Mouse (Mus musculus) erythroblast, embryonic 14.5 days (primary cell): ENCODE measurements at regions not wholly inside any gene's neighbourhood (a gene's known extent, or its start where the extent isn't known, plus 50 kb on each side); places are given as distances from the start of the nearest gene placed in this dataset.

ENCODE experiments used
- H3K27me3 ChIP-seq: 2 replicates; pipeline ENCODE4 v1.6.1; 2012; ENCODE audit warnings: inconsistent platforms; ENCODE audit not compliant: control insufficient read depth
- H3K36me3 ChIP-seq: 2 replicates; pipeline ENCODE4 v1.6.1; 2012; ENCODE audit warnings: mild to moderate bottlenecking, inconsistent platforms; ENCODE audit not compliant: control insufficient read depth
- H3K4me1 ChIP-seq: 2 replicates; pipeline ENCODE4 v1.6.1; 2012; ENCODE audit warnings: inconsistent platforms; ENCODE audit not compliant: control insufficient read depth
- H3K4me3 ChIP-seq: replicated peaks from 2 replicates; pipeline ENCODE3; 2012; ENCODE audit warnings: moderate library complexity, mild to moderate bottlenecking, inconsistent platforms
- H3K9me3 ChIP-seq: 2 replicates; pipeline ENCODE4 v1.6.1; 2012; ENCODE audit warnings: low read length, inconsistent platforms, mixed read lengths; ENCODE audit not compliant: control insufficient read depth
- GATA1 ChIP-seq: IDR thresholded peaks from 2 replicates; pipeline ENCODE4 v1.6.1; 2012; ENCODE audit warnings: low read length, inconsistent platforms, mixed read lengths
- TAL1 ChIP-seq: IDR thresholded peaks from 3 replicates; pipeline ENCODE4 v1.6.1; 2012; ENCODE audit warnings: low read length, inconsistent platforms, mixed read lengths

DNA sequence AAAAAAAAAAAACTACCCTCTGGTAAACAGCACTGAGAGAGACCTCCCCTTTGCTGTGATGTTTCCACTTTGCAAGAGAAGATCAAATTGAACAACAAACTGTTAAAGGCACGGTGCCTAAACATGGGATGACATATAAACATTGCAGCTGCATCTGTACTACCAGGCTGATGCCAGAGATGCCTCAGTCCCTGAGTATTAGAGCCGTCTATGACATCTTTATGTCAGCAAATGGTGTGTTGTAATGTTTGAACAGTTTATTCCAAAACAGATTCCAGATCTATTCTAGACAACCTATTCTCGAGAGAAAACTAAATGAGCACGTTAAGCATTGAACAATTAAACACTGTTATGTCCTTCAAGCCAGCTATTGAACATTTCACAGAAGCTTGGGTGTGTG, 381.8 kb upstream of the Npvf start:
- H3K27me3 ChIP-seq, result no peaks in the 10 kb centered on the region
- TF ChIP-seq TAL1 (no peak), GATA1 (no peak)
- no peaks in the 10 kb centered on the region for H3K36me3 ChIP-seq
- no peaks in the 10 kb centered on the region for H3K4me1 ChIP-seq
- no peaks in the 10 kb centered on the region for H3K9me3 ChIP-seq
- H3K4me3 ChIP-seq, result no peak overlapping the region

DNA sequence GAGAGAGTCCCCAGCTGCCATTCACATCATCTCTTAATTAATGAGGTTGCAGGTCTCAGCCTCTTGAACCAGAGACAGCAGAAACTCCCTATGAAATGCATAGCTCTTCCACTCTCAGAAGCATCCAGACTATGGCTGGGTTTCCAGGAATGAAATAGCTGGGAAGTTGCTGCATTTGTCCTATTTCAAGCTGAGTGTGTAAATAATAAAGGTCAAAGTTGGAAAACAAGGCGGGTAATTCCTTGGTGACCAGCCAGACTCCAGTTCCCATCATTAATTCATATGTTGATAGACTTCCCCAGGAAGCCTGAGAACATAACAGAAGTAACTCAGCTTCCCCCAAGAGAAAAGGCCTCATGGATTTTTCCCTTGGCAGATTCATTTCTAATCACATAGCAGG, 382.3 kb upstream of the Npvf start:
- H3K9me3 ChIP-seq, result no peaks in the 10 kb centered on the region
- H3K4me1 ChIP-seq, result no peaks in the 10 kb centered on the region
- no peaks in the 10 kb centered on the region for H3K27me3 ChIP-seq
- H3K4me3 ChIP-seq, result no peak overlapping the region
- no peaks in the 10 kb centered on the region for H3K36me3 ChIP-seq
- TF ChIP-seq GATA1 (no peak), TAL1 (no peak)

- no peak overlapping the region for H3K4me3 ChIP-seq
- no peaks in the 10 kb centered on the region for H3K9me3 ChIP-seq
- no peaks in the 10 kb centered on the region for H3K27me3 ChIP-seq
- TF ChIP-seq GATA1, result no peak
- TF ChIP-seq TAL1, result no peak
- H3K4me1 ChIP-seq, result no peaks in the 10 kb centered on the region
- H3K36me3 ChIP-seq, result no peaks in the 10 kb centered on the region
Measured at GRCm38 (mm10) chr6:51036956-51037355, 382.7 kb upstream of the Npvf start.

DNA sequence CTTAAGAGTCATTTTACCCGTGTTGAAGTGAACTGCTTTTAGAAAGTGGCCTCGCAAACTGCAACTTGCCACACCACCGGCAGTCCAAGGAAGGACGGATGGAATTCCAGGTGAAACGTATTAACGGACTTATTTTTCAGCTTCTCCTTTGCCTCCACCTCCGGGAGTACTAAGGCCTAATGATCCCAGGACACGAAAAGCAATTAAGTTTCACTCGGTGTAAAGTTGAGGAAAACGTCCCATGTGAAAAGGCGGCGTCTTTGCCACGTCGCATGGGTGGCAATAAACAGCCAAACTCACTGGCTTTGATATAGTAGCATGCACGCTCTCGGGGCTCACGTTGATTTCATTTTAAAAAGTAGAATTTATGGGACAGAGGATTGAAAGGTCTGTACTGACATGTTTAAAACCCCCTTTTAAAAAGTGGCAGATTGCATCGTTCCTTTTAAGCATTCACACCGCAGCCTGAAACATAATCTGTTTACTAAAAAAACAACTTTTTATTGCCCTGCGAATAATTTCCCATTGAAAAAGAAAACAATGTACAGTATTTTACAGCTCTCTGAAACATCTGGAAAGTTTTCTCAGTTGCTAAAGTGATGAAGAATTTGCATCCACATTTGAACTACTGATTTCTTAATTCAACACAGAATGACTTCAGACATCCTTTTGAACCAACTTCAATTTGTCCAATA, 385.4 kb upstream of the Npvf start:
- H3K9me3 ChIP-seq, result no peaks in the 10 kb centered on the region
- H3K27me3 ChIP-seq, result no peaks in the 10 kb centered on the region
- H3K36me3 ChIP-seq, result no peaks in the 10 kb centered on the region
- no peaks in the 10 kb centered on the region for H3K4me1 ChIP-seq
- TF ChIP-seq GATA1 (no peak), TAL1 (no peak)
- no peak overlapping the region for H3K4me3 ChIP-seq

GRCm38 (mm10) chr6:51043970-51044369, 388.5 kb upstream of the Nfe2l3 start:
- TF ChIP-seq TAL1, result no peak
- TF ChIP-seq GATA1, result no peak
- no peaks in the 10 kb centered on the region for H3K36me3 ChIP-seq
- H3K27me3 ChIP-seq, result no peaks in the 10 kb centered on the region
- H3K4me1 ChIP-seq, result no peaks in the 10 kb centered on the region
- H3K4me3 ChIP-seq, result no peak overlapping the region
- H3K9me3 ChIP-seq, result no peaks in the 10 kb centered on the region

DNA sequence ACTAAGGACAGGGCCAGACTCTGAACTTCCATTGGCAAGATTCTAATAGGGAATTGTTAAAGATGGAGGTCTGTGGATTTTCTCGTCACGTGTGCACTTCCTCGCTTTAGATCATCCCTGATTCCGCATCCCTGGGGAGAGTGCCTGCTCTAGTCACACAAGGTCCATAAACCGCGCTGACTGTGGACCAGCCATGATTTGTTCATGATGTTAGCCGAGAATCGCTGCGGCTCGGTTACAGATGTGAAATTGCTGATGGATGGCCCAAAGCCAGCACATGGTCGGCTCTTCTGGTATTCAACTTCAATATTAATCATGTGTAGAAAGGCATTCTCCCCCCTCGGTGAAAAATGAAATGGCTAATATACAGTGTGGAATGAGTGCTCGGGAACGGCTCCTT, 387.6 kb upstream of the Nfe2l3 start:
- no peaks in the 10 kb centered on the region for H3K4me1 ChIP-seq
- TF ChIP-seq GATA1 (no peak), TAL1 (no peak)
- no peaks in the 10 kb centered on the region for H3K9me3 ChIP-seq
- H3K36me3 ChIP-seq, result no peaks in the 10 kb centered on the region
- H3K4me3 ChIP-seq, result no peak overlapping the region
- H3K27me3 ChIP-seq, result no peaks in the 10 kb centered on the region

GRCm38 (mm10) chr6:51052451-51052921, 380.0 kb upstream of the Nfe2l3 start:
- H3K4me3 ChIP-seq, result no peak overlapping the region
- no peaks in the 10 kb centered on the region for H3K4me1 ChIP-seq
- H3K9me3 ChIP-seq, result no peaks in the 10 kb centered on the region
- TF ChIP-seq GATA1 (no peak), TAL1 (no peak)
- no peaks in the 10 kb centered on the region for H3K36me3 ChIP-seq
- H3K27me3 ChIP-seq, result no peaks in the 10 kb centered on the region

DNA sequence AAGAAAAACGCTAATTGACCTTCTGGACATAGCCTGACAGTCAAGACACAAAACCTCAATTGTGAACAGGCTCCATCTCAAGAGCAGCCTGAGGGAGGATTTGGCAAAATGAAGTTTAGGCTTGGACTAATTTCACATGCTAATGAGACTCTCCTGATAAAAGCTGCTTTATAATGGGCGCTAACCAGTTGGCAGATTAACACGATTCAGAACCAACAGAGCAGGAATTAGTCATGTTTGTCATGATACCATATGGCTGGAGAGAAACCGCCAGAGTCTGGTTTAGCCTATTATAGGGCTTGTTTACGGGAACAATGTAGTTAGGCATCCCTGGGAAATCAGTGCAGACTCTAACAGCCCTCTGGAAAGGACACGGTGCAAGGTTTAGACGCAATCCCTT, 375.2 kb upstream of the Nfe2l3 start:
- no peaks in the 10 kb centered on the region for H3K27me3 ChIP-seq

DNA sequence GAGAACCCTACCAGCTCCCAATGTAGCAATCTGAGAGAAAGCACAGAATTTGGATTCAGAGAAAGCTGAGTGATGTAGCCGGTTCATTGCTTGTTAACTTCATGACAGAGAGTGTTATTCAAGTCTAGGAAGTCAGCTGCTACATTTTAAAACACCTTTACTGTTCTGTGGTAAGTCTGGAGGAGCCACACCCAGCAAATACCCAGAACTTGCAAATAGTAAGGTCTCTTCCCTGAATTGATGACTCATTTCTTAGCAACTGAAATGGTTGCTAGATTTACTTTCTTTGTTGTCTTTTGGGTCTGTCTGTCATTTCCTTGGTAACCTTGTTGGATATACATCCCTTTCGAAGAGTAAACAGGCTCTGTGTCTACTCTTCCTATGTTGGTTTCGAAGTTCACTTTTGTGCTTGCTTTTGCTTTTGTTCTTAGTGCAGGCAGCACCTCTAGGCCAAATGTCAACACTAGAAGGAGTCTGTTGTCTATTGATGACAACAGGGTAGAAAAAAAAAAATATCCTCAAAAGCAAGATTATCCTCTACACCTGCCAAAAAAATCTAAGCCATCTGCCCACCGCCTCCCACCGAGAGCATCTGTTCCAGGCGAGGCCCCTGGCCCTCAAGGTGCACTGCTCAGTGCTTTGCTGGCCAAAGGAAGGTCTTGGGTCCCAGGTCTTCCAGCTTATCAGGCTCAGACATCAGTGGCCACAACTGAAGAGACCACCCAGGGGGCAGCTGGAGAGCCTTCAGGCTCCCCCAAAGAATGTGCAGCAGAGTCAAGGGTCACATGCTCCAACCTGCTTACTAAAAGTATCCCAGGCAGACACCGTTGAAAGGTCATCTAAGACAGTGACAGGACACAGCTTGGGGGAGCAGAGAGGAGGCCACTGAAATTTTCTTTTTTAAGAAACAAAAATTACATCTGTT, 372.3 kb upstream of the Nfe2l3 start:
- TF ChIP-seq GATA1 (no peak), TAL1 (no peak)
- Histone ChIP-seq H3K4me1 (no peaks in the 10 kb centered on the region), H3K27me3 (no peaks in the 10 kb centered on the region), H3K4me3 (no peak overlapping the region), H3K9me3 (no peaks in the 10 kb centered on the region), H3K36me3 (no peaks in the 10 kb centered on the region)

More for the DNA sequence above, 375.2 kb upstream of the Nfe2l3 start:
- Histone ChIP-seq H3K4me1 (no peaks in the 10 kb centered on the region), H3K9me3 (no peaks in the 10 kb centered on the region), H3K36me3 (no peaks in the 10 kb centered on the region), H3K4me3 (no peak overlapping the region)
- no peak for TF ChIP-seq TAL1
